Mouse (Mus musculus): ENCODE measurements around the gene Gm10272.

- no peak for TF ChIP-seq CTCF (IDR thresholded peaks at IDR 0.05; ENCODE audit: borderline replicate concordance, insufficient read depth, low read length)
- TF ChIP-seq POLR2A (IDR thresholded peaks at IDR 0.05; ENCODE audit: low read depth, low read length), result no peak
These were observed 35.7 kb upstream of the Gm10272 start for GRCm38 (mm10) chr10:77670710-77671109.
